Mouse (Mus musculus): ENCODE data around the gene Arid1b.

Arid1b gene

DNA sequence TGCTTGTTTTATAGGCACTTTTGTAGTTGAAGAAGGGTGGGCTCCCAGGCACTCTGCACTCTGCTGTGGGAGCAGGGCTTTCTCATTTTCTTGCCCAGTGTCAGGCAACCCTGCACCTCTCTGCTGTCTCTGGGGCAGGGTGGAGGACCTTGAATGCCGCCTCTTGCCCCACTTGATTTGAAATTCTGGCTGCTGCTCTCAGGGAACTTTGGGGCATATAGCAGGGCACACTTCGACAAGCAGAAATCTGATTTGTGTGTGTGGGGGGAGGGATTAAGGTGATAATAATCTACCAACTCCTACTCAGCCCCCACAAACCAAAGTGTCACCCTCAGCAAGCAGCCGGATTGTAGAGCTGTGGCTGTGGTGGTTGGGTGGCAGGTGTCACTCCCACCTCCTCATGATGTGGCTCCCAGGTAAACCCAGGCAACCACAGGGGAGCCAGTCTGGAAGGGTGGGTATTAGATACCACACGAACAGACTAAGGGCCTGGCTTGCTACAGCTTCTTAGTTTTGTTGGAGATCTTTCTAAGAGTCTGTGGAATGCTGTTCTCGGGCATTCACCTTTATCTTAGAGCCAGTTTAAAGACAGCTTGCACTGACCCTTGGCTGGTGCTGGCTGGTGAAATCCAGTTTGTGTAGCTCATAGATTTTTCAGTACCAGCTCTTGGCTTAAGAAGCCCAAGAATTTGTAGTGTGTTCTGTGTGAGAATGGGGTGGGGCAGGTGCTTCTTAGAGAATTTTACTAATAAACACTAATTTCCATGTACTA is 131.1 kb downstream of the Arid1b start:
- peak; percentile 77 for DNase-seq

DNA sequence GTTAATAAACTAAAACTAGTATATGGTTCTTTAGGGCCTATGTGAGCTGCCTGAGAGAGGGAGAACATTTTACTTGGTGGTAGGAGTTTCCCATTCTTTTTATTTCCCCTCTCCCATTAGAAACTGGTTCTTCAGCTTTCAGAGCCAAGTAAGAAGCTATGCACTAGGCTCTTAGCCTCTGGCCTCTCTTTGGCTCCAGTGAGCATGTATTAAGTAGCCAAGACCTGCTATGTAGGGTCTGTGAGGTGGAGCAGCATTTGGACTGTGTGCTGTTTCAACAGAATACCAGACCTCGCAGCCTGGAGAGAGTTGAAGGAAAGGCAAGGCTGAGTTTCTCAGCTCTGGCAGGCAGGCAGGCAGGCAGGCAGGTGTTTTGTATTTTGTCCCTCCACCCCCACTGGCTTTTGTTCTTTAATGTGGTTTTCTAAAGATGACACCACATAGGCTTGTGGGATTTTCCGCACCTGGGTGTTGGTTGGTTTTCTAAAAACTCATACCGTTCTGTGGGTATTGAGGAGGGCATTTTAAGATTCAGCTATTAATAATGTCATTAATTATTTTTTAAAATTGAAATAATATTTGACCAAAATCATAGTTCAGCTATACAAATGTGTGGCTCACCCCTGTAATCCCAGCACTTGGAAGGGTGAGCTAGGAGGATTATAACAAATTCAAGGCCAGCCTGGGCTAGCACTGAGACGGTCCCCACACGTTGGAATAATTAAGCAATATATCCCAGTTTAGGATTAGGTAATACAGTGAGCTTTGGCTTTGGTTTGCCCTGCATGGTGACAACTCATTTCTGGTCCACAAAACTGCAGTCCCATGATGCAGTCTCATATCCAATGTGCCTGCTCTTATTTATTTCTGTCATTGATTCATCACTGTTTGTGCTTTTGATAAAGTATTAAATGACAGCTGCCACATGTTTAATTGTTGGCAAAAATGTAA is 132.0 kb downstream of the Arid1b start:
- peak; percentile 81 for DNase-seq

DNA sequence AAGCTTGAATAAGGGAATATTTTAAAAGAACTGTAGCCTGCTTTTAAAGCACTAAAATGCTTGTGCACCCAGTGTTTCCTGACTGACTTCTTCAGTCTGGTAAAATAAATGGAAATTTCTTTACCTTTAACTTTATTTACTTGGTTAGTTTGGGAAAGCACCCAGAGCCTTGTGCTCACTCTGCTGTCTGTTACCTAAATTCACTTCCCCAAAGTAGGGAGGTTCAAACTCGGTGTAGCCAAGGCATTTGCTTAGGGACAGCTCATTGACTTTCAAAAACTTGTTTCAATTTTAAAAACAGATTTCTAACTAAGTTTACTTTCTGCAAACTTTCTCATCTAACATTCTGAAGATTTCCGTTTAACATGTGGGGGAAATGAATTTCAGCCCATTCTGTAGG is 135.5 kb downstream of the Arid1b start:
- no peak for DNase-seq

DNA sequence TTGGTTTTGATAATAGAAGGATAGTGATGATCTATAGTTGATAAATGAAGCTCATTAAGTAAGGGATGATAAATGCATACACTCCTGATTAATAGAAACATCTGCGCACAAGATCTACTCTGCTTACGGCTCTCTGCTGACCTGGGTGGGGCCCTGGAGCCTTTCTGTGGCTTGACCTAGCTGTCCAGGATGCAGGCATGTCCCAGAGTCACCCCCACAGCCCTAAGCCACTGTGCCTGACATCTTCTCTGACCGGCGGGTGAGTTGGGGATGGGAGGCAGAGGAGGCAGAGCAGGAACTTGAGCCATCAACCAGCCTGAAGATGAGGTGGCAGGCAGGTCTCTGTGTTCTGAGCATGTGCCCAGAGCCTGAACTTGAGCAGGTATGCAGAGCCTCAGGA is 136.0 kb downstream of the Arid1b start:
- no peak for DNase-seq

DNA sequence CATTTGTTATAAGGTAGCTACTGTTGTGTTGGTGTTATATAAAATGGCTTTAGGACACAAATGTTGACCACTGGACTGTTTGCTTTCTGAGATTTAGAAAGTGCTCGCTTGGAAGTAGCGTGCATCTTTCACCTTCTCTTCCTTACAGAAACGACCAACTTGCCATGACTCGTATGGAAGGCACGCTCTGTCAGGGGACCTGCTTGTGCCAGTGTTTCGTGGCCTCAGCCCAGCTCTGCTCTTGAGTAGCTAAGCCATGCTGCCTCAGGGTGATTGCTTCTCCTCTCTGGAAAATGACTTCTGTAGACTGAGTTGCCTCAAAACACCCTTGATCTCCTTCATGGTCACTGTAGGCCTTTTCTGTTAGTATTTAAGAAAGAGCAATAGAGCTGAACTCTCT is 137.6 kb downstream of the Arid1b start:
- DNase-seq: peak; percentile 29

DNA sequence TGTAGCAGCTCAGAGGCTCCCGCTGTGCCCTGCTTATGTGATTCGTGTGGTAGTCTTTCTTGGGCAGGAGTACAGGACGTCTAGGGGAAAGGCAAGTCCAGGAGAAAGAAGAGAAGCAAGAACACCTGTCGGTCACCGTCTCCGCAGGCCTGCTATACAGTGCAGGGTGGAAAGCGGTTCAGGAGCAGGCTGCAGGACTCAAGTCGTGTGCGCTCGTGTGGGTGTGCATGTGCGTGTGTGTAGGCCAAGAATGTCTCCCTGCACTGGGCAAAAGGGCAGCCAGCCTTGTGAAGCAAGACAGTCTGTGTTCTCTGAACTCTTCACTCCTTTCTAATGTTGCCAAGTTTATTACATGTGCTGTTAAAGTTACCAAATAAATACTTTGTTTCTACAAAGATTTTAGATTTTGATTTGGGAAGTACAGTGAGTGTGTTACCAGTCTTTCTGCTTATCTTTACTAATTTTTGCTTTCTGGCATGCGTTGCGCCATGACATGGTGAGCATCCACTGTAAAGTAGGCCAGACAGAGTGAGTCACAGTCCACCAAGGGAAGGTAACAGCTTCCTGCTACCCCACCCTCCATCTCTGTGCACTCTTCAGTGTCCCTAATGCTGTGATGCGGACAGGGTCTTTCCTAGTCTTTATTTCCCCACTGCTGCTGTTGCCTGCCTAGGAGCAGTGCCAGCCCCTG is 138.3 kb downstream of the Arid1b start:
- peak; percentile 66 for DNase-seq

DNA sequence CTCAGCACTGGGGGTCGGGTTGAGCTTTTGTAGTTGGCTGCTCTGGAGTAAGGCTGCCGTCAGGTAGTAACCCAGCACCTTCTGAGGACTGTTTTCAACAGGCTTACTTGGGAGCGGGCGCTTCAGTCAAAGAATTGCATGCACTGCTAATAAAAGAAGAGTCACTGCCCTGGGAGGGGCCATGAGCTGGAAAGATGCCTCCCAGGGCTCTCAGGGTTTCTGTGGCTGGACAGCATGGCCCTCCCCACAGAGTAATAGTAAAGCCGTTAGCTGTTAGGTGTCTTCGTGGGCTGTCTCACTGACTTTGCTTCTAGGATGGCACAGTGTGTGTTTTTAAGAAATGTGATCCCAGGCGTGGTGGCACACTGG is 138.8 kb downstream of the Arid1b start:
- DNase-seq: peak; percentile 33

DNA sequence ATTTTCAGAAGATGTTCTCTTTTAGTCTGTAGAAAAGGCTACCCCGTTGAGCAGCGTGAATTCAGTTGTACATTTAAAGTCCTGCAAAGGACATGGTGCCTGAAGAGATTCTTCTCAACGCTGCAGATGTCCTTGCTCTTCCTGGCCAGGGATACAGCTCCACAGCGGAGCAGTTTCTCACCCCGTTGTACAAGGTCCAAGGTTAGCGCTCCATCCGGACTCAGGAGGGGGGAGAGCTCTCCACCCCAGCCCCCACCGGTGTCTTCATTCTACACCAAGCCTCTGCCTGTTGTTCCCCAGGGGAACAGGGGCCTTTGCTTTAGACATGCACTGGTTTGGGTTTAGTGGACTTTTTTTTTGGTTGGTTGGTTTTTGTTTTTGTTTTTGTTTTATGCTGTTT is 139.7 kb downstream of the Arid1b start:
- DNase-seq: peak; percentile 36

DNA sequence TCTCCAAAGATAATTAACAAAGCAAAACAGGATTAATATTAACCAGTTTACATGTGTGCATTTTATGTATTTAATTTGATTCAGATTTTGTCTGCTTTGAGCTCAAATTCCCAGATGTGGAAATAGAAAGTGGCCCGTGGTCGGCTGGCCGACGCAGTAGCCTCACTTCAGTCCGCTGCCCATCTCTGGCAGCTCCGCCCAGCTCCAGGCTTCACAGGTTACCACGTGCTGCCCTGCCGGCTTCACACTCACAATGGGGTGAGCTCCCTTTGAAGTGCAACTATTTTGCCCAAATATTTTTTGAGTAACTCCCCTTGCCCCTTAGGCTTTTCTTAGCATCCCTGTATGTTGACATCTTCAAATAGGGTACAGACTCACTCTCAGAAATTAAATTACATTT is 140.1 kb downstream of the Arid1b start:
- peak; percentile 43 for DNase-seq

DNA sequence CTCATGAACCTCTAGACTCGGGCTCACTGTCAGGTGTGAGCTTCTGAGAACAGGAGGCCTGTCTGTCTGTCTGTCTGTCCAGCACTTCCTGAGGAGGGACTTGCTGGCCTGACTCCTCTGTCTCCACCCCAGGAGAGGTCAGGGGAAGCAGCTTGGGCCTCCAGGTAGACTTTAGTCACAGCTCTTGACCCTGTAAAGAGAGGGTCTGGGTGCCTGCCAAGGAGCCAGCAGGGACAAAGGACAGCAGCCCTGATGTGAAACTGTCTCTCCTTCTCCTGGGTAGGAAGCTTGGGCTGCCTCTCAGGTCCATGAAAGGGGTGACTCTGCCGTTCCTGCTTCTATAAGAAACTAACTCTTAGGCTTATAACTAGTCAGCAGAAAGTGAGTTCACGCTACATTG is 143.8 kb downstream of the Arid1b start:
- peak; percentile 82 for DNase-seq

DNA sequence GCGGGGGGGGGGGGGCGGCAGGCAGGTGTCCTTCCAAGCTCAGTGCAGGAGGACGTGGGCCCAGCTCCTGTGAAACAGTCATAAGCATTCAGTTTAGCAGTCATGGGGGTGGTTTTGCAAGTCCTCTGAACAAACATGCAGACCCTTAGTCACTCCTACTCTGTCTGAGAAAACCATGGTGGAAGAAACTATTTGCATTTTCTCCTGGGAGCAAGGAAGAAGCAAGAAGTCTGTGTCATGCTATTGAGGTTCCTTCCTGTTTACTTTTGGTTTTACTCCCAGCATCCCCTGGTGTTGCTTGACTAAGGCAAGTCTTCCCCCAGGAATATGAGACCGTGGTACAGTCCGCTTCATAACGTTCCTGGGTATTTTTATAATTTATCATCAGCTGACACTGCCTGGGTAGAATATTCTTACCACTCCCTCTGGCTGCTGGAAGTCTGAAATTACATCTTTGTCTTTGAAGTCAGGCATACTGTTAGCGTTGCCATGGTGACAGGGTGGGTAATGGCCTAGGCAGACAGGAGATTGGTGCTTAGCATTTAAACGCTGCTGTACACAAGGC is 144.6 kb downstream of the Arid1b start:
- DNase-seq: peak; percentile 60

DNA sequence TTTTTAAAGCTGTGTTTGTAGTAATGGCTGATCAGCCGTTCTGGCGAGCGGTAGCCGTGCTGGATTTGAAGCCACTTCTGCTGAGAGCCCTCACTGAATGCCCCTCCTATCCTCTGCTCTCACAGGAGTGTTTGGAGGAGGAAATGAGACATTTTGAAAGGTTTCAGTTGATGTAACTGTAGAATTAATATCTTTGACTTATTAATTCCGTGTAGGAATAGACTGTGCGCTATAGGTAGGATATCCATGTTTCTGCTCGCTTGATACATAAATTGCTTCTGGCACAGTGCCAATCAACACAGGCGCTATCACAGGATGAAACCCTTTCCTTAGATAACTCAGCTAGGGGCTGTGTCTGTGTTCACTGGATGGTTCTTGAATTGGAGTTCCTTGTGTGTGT is 145.4 kb downstream of the Arid1b start:
- DNase-seq: no peak

DNA sequence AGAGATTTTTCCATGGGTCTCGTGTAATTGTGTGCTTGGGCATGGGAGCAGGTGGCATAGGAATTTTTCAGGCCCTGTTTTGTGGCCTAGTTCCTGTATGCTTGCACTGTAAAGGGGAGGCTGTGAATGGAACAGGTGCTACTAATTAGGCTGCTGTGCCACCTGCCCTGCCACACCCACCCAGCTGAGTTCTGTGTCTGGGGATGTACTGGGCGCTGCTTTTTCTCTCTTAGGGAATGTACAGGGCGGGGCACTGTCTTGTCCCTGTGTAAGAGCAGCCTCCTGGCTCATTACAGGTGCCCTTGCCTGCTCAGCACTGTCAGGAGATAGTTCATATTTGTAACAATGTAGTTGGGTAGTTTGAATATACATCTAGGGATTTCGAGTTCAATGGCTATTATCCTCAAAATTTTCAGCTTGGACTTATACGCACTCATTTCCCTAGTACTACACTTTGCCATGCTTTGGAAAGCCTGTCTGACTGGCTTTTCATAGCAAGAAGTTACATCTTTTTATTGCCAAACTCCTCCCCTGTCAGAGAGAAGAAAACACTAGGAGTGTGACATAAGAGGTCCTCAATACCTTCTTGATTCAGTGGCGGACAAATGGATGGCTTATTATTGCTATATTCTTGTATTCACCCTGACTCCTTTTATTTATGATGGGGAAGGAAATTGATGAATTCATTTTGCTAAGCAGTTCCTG is 149.8 kb downstream of the Arid1b start:
- DNase-seq: no peak

DNA sequence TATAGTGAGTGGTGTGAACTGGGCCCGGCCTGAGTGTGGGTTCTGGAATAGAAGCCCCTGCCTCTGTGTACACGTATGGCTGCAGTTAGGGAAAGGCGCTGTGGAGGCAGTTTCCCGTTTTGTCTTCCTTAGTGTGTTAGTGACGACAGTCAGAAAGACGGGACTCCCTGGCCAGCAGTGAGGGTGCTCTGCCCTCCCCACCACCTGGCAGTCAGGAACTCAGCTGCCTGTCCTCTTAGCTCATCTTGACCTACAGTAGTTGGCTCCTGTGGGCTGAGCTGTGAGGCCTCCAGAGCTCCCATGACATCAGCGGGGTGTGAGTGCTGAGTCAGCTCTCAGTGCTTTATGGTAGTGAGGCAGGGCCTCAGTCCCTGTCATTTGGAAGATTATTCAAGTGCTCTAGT is 156.5 kb downstream of the Arid1b start:
- no peak for DNase-seq

DNA sequence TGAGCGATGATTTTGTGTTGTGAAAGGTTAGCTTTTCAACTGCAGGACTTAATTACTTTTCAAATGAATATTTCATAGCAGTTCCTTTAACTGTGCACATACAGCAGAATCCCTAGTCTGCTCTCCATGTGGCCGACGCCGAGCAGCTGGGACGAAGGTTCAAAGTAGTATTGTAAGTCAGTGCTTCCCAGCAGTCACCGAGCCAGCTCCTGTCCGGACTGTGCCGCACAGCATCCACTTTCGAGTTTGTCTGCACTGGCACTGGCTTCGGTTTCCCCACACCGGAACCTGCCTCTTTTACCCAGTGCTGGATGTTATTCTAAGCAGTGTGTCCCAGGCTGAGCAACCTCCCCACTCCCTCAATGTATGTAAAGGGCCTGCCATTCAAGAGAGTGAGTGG is 157.7 kb downstream of the Arid1b start:
- peak; percentile 27 for DNase-seq

DNA sequence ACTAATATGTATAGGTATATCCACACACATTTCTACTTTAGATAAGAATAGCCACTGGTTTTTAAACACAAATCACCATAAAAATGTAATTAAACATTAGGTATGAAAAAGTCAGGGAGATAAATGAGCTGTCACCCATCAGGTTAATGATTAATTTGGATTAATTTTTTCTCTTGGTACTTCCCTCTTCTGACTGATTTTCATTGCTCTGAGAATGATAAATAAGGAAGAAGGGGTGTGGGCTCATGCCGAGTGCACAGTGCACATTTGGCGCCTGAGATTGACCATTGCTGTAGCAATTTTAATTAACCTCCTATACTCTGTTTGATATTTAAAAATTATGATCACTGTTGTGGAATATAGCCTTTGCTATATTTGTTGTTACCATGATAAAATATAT is 159.3 kb downstream of the Arid1b start:
- DNase-seq: no peak

DNA sequence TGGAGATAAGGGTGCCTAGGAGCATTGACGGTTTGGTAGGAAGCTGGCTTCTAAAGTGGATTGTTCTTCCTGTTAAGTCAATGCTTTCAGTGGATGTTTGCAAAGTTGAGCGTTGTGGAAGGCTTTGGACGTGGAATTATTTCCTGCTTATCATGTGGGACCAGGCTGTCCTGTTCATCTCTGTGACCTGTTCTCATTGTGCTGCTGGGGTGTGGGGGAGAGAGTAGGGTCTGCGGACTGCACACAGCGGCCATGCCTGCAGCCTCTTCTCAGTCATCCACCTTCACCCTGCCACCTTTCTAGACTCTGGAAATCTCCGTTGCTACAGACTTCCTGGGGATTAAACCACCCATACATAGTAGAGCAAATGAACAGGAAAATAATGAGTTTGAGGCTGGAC is 160.2 kb downstream of the Arid1b start:
- no peak for DNase-seq

DNA sequence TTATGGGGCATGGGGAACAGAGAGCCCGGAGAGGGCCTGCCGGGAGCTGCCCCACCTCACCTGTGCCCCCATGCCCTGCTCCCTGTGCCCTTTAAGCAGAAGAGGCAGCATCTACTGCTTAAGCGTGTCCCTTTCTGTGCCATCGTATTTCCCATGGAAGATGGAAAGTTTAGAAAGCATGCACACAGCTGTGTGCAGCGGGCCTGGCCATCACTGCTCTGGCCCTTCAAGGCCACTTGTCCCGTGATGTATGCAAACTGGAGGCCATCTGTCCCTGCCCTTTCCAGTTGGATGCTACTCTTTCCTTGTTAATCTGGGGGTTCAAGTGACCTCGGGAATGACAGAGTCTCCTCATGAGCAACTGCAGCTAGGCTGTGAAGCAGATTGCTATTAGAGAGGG is 163.5 kb downstream of the Arid1b start:
- DNase-seq: no peak

DNA sequence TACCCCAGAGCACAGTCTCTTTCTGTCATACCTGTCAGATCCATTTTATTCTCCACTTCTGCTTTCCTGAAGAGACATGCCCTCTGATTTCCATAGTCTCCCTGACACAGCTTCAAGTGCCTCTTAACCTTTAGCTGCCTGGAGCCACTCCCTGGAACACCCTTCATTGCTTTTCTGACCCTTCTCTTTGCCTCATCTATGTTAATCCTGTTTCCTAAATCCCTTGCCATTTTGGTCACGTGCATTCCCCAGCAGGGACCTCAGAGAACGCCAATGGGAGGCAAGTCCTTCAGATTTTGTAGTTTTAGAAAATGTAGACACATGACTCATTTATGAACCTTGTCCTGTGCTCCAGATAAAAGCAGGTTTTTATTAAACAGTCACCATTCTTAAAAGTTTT is 168.4 kb downstream of the Arid1b start:
- DNase-seq: no peak

DNA sequence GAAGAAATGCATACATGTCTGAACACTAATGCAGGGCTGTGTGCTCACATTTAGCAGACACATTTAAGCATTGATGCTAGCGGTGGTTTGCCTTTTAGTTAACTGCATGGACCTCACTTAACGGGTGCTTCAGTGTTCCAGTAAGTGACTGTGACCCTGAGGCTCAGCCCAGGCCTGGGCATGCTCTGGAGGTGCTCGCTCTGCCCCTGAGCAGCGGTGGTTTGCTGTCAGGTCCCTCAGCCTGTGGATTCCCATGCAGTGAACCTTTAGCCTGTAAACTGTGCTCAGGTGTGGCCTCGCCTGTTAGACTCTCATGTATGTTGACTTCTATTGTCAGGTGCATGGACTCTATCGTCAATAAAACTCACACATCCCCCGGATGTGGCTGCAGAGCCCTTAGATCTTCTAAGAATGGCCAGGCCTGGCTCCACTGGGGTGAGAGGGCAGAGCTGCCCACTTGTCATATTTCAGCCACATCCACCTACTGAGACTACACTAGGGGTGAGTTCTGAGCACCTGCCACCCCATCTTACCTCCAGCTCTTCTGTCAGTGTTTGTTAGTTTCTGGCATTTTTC is 169.2 kb downstream of the Arid1b start:
- no peak for DNase-seq

DNA sequence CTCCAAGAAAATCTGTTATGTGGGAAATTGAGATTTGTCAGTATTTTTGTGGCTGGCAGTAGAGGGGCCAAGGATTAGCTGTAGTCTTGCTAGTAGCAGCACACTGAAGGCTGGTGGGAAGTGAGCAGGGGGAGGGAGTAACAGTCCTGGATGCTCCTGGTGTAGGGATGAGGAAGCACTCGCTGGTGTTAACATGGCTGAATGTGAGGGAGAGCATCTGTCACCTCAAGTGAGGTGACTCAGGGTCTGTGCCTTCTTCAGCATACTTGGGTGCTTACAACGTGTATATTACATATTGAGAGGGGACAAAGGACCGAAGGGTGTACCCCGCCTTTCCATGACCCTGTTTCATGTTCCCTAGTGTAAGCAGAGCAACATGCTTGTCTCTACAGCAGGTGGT is 170.7 kb downstream of the Arid1b start:
- no peak for DNase-seq

DNA sequence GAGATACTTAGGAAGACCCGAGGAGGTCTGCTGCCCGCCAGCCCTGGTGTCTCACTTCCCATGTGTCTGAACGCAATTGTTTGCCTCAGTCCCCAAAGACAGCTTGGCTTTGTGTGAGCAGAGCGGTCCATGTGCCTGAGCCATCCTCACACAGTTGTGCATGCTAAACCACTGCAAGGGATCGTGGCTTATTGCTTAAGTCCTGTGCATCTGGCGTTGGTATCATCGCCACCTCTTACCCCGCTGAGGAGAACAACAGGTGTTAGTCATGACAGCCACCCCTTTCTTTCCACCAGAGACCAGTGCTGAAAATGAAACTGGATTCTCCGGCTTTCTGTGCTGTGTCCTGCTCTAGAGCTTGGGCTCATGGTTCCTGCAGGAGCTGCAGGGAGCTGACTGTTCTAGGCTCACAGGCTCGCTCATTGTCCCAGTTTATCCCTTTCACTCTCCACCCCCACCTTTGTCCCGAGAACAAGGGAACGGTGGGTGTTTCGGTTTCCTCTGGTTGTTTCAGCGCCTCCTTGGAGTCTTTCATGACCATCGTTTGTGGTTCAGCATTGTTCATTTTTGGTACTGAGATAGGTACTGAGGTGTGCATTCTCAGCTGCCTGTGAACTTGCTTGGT is 171.2 kb downstream of the Arid1b start:
- DNase-seq: no peak
